Mouse (Mus musculus): ENCODE results near the gene Nploc4. TPM values are rescaled to one million over a fixed set of nuclear protein-coding genes. Genes with fewer than 3 reads are reported as not detected.

Gene Nploc4
- polyA plus RNA-seq, 1 experiment = 66.9 TPM

- H3K27me3 ChIP-seq (ENCODE audit: control insufficient read depth, insufficient read depth, low read length, poor library complexity, severe bottlenecking) = no peaks in the 10 kb centered on the region
- H3K4me1 ChIP-seq (ENCODE audit: control insufficient read depth, insufficient read depth, low read length) = no peaks in the 10 kb centered on the region
- no peak within 1 kb of the TSS for H3K27ac ChIP-seq (ENCODE audit: insufficient read depth, low read length)
- peak within 1 kb of the TSS; percentile 76 for H3K9ac ChIP-seq (ENCODE audit: low read depth, poor library complexity, severe bottlenecking)
- 0 out of 2 replicates have a peak, but pooled peaks have one; percentile 5 for TF ChIP-seq EP300 (IDR thresholded peaks at IDR 0.05; ENCODE audit: insufficient read depth, low read depth, low read length)
- no peak for TF ChIP-seq POLR2A (IDR thresholded peaks at IDR 0.05; ENCODE audit: insufficient read depth, low read length)
- no peaks in the 10 kb centered on the region for H3K9me3 ChIP-seq (replicated peaks; ENCODE audit: control insufficient read depth, insufficient read depth, low read length, poor library complexity, severe bottlenecking)
- H3K4me3 ChIP-seq (ENCODE audit: low read depth, low read length) = peak within 1 kb of the TSS; percentile 97
- H3K36me3 ChIP-seq (ENCODE audit: control insufficient read depth, insufficient read depth, low read length, poor library complexity, severe bottlenecking) = peaks cover 2% of the 10 kb centered on the region; the same call in 1 of the 2 replicates
These were observed 20.6 kb upstream of the Nploc4 start, which contains the start of the genes Oxld1 and Ccdc137 for GRCm38 (mm10) chr11:120457772-120458751. Gene Oxld1, minus strand, starts transcription at chr11:120458068. Gene Ccdc137, plus strand, starts transcription at chr11:120458115.

GRCm38 (mm10) chr11:120457370-120457769, 19.9 kb upstream of the Nploc4 start:
- H3K9ac ChIP-seq (ENCODE audit: low read depth, poor library complexity, severe bottlenecking) = peak overlapping the region; percentile 76
- 0 out of 2 replicates have a peak, but pooled peaks cover 2% of the 10 kb centered on the region for H3K36me3 ChIP-seq (ENCODE audit: control insufficient read depth, insufficient read depth, low read length, poor library complexity, severe bottlenecking)
- no peak for TF ChIP-seq POLR2A (IDR thresholded peaks at IDR 0.05; ENCODE audit: insufficient read depth, low read length)
- no peak for TF ChIP-seq CTCF (IDR thresholded peaks at IDR 0.05; ENCODE audit: low read depth, low read length)
- TF ChIP-seq EP300 (IDR thresholded peaks at IDR 0.05; ENCODE audit: insufficient read depth, low read depth, low read length) = no peak
- no peaks in the 10 kb centered on the region for H3K4me1 ChIP-seq (ENCODE audit: control insufficient read depth, insufficient read depth, low read length)
- no peaks in the 10 kb centered on the region for H3K9me3 ChIP-seq (replicated peaks; ENCODE audit: control insufficient read depth, insufficient read depth, low read length, poor library complexity, severe bottlenecking)
- H3K27ac ChIP-seq (ENCODE audit: insufficient read depth, low read length) = no peak overlapping the region
- H3K4me3 ChIP-seq (ENCODE audit: low read depth, low read length) = peak overlapping the region; percentile 97
- H3K27me3 ChIP-seq (ENCODE audit: control insufficient read depth, insufficient read depth, low read length, poor library complexity, severe bottlenecking) = no peaks in the 10 kb centered on the region

- no peak for TF ChIP-seq POLR2A (IDR thresholded peaks at IDR 0.05; ENCODE audit: insufficient read depth, low read length)
- no peak for TF ChIP-seq EP300 (IDR thresholded peaks at IDR 0.05; ENCODE audit: insufficient read depth, low read depth, low read length)
- no peak for TF ChIP-seq CTCF (IDR thresholded peaks at IDR 0.05; ENCODE audit: low read depth, low read length)
- Histone ChIP-seq H3K9ac (ENCODE audit: low read depth, poor library complexity, severe bottlenecking) (no peak overlapping the region), H3K4me3 (ENCODE audit: low read depth, low read length) (no peak overlapping the region), H3K27me3 (ENCODE audit: control insufficient read depth, insufficient read depth, low read length, poor library complexity, severe bottlenecking) (no peaks in the 10 kb centered on the region), H3K9me3 (replicated peaks; ENCODE audit: control insufficient read depth, insufficient read depth, low read length, poor library complexity, severe bottlenecking) (no peaks in the 10 kb centered on the region), H3K4me1 (ENCODE audit: control insufficient read depth, insufficient read depth, low read length) (no peaks in the 10 kb centered on the region), H3K36me3 (ENCODE audit: control insufficient read depth, insufficient read depth, low read length, poor library complexity, severe bottlenecking) (no peaks in the 10 kb centered on the region), H3K27ac (ENCODE audit: insufficient read depth, low read length) (no peak overlapping the region)
These were observed 17.9 kb upstream of the Nploc4 start for GRCm38 (mm10) chr11:120455413-120455812.

- H3K36me3 ChIP-seq (ENCODE audit: control insufficient read depth, insufficient read depth, low read length, poor library complexity, severe bottlenecking) = no peaks in the 10 kb centered on the region
- no peaks in the 10 kb centered on the region for H3K27me3 ChIP-seq (ENCODE audit: control insufficient read depth, insufficient read depth, low read length, poor library complexity, severe bottlenecking)
- H3K4me1 ChIP-seq (ENCODE audit: control insufficient read depth, insufficient read depth, low read length) = no peaks in the 10 kb centered on the region
- H3K27ac ChIP-seq (ENCODE audit: insufficient read depth, low read length) = no peak overlapping the region
- H3K9ac ChIP-seq (ENCODE audit: low read depth, poor library complexity, severe bottlenecking) = no peak overlapping the region
- H3K9me3 ChIP-seq (replicated peaks; ENCODE audit: control insufficient read depth, insufficient read depth, low read length, poor library complexity, severe bottlenecking) = no peaks in the 10 kb centered on the region
- TF ChIP-seq CTCF (IDR thresholded peaks at IDR 0.05; ENCODE audit: low read depth, low read length) (no peak), POLR2A (IDR thresholded peaks at IDR 0.05; ENCODE audit: insufficient read depth, low read length) (no peak), EP300 (IDR thresholded peaks at IDR 0.05; ENCODE audit: insufficient read depth, low read depth, low read length) (no peak)
- H3K4me3 ChIP-seq (ENCODE audit: low read depth, low read length) = no peak overlapping the region
These were observed 17.5 kb upstream of the Nploc4 start for GRCm38 (mm10) chr11:120454965-120455364.

GRCm38 (mm10) chr11:120453306-120453705, 15.8 kb upstream of the Nploc4 start, which contains the start of gene Pde6g:
Gene Pde6g, minus strand, starts transcription at chr11:120453500.
- Histone ChIP-seq H3K9me3 (replicated peaks; ENCODE audit: control insufficient read depth, insufficient read depth, low read length, poor library complexity, severe bottlenecking) (no peaks in the 10 kb centered on the region), H3K4me1 (ENCODE audit: control insufficient read depth, insufficient read depth, low read length) (no peaks in the 10 kb centered on the region), H3K36me3 (ENCODE audit: control insufficient read depth, insufficient read depth, low read length, poor library complexity, severe bottlenecking) (no peaks in the 10 kb centered on the region), H3K27ac (ENCODE audit: insufficient read depth, low read length) (no peak within 1 kb of the TSS), H3K4me3 (ENCODE audit: low read depth, low read length) (no peak within 1 kb of the TSS), H3K9ac (ENCODE audit: low read depth, poor library complexity, severe bottlenecking) (no peak within 1 kb of the TSS), H3K27me3 (ENCODE audit: control insufficient read depth, insufficient read depth, low read length, poor library complexity, severe bottlenecking) (no peaks in the 10 kb centered on the region)
- TF ChIP-seq POLR2A (IDR thresholded peaks at IDR 0.05; ENCODE audit: insufficient read depth, low read length) (no peak), CTCF (IDR thresholded peaks at IDR 0.05; ENCODE audit: low read depth, low read length) (no peak), EP300 (IDR thresholded peaks at IDR 0.05; ENCODE audit: insufficient read depth, low read depth, low read length) (no peak)

GRCm38 (mm10) chr11:120452246-120452645, 14.7 kb upstream of the Nploc4 start:
- Histone ChIP-seq H3K36me3 (ENCODE audit: control insufficient read depth, insufficient read depth, low read length, poor library complexity, severe bottlenecking) (no peaks in the 10 kb centered on the region), H3K9me3 (replicated peaks; ENCODE audit: control insufficient read depth, insufficient read depth, low read length, poor library complexity, severe bottlenecking) (no peaks in the 10 kb centered on the region), H3K4me1 (ENCODE audit: control insufficient read depth, insufficient read depth, low read length) (no peaks in the 10 kb centered on the region), H3K27me3 (ENCODE audit: control insufficient read depth, insufficient read depth, low read length, poor library complexity, severe bottlenecking) (no peaks in the 10 kb centered on the region), H3K27ac (ENCODE audit: insufficient read depth, low read length) (no peak overlapping the region), H3K4me3 (ENCODE audit: low read depth, low read length) (no peak overlapping the region), H3K9ac (ENCODE audit: low read depth, poor library complexity, severe bottlenecking) (no peak overlapping the region)
- no peak for TF ChIP-seq POLR2A (IDR thresholded peaks at IDR 0.05; ENCODE audit: insufficient read depth, low read length)
- no peak for TF ChIP-seq EP300 (IDR thresholded peaks at IDR 0.05; ENCODE audit: insufficient read depth, low read depth, low read length)
- TF ChIP-seq CTCF (IDR thresholded peaks at IDR 0.05; ENCODE audit: low read depth, low read length) = no peak
